Mouse (Mus musculus): Measurements from ENCODE around the gene Msantd2. TPM values are rescaled to one million over a fixed set of nuclear protein-coding genes. Genes with fewer than 3 reads are reported as not detected.

The Msantd2 gene
- polyA plus RNA-seq, 1 experiment from 2014 or later: 30.1 TPM

GRCm38 (mm10) chr9:37546889-37547288, 57.8 kb downstream of the Msantd2 start:
- H3K9me3 ChIP-seq: no peaks in the 10 kb centered on the region
- no peak for ATAC-seq (ENCODE audit: low FRiP score, low read depth)
- no peak overlapping the region for H3K4me3 ChIP-seq
- peaks cover 31% of the 10 kb centered on the region for H3K4me1 ChIP-seq
- no peak overlapping the region for H3K4me2 ChIP-seq (replicated peaks)
- WGBS: 79% methylated on average over 1 of the region's 1 CpGs
- H3K27ac ChIP-seq: no peak overlapping the region
- peaks cover 92% of the 10 kb centered on the region for H3K27me3 ChIP-seq
- H3K9ac ChIP-seq: no peak overlapping the region
- H3K36me3 ChIP-seq: no peaks in the 10 kb centered on the region

- Histone ChIP-seq H3K9ac (no peak overlapping the region), H3K9me3 (no peaks in the 10 kb centered on the region), H3K4me1 (peaks cover 25% of the 10 kb centered on the region), H3K27ac (no peak overlapping the region), H3K27me3 (peaks cover 96% of the 10 kb centered on the region), H3K36me3 (no peaks in the 10 kb centered on the region), H3K4me2 (replicated peaks) (no peak overlapping the region), H3K4me3 (no peak overlapping the region)
- no peak for ATAC-seq (ENCODE audit: low FRiP score, low read depth)
- 56% methylated on average over 1 of the region's 1 CpGs for WGBS
These were observed 61.3 kb downstream of the Msantd2 start for GRCm38 (mm10) chr9:37550435-37550834.

- H3K4me1 ChIP-seq: peaks cover 23% of the 10 kb centered on the region
- ATAC-seq (ENCODE audit: low FRiP score, low read depth): no peak
- WGBS: 3% methylated on average over 23 of the region's 23 CpGs
- H3K36me3 ChIP-seq: no peaks in the 10 kb centered on the region
- H3K4me2 ChIP-seq (replicated peaks): peak overlapping the region; percentile 82
- peak overlapping the region; percentile 47 for H3K4me3 ChIP-seq
- H3K27ac ChIP-seq: no peak overlapping the region
- H3K27me3 ChIP-seq: peaks cover 85% of the 10 kb centered on the region
- H3K9me3 ChIP-seq: no peaks in the 10 kb centered on the region
- peak overlapping the region; percentile 36 for H3K9ac ChIP-seq
These were observed 62.8 kb downstream of the Msantd2 start for GRCm38 (mm10) chr9:37551751-37552531.

GRCm38 (mm10) chr9:37552536-37553293, 63.6 kb downstream of the Msantd2 start, which contains the start of gene Nrgn:
Gene Nrgn, minus strand, starts transcription at chr9:37552904.
- H3K27me3 ChIP-seq: peaks cover 77% of the 10 kb centered on the region
- H3K4me1 ChIP-seq: peaks cover 28% of the 10 kb centered on the region
- peak; percentile 97 for ATAC-seq (ENCODE audit: low FRiP score, low read depth)
- 4% methylated on average over 31 of the region's 31 CpGs for WGBS
- no peak within 1 kb of the TSS for H3K27ac ChIP-seq
- no peaks in the 10 kb centered on the region for H3K9me3 ChIP-seq
- peak within 1 kb of the TSS; percentile 47 for H3K4me3 ChIP-seq
- peak within 1 kb of the TSS; percentile 36 for H3K9ac ChIP-seq
- H3K4me2 ChIP-seq (replicated peaks): peak within 1 kb of the TSS; percentile 82
- H3K36me3 ChIP-seq: no peaks in the 10 kb centered on the region

DNA sequence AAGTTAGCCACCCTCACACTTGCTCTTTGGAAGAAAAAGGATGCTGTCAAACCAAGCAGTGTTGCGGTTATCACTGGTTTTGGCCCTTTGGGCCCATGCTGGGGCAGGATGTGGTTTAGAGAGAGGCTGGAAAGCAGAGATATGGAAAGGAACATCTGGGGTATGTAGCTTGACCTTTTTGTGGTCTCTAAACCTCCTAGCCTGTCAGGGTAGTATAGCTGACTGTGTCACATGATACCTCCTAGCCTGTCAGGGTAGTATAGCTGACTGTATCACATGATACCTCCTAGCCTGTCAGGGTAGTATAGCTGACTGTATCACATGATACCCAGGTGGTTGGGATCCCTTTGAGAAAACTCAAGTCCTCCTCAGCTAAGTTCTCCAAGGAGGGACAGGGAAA, 65.2 kb downstream of the Msantd2 start:
- H3K36me3 ChIP-seq: no peaks in the 10 kb centered on the region
- H3K9ac ChIP-seq: no peak overlapping the region
- ATAC-seq (ENCODE audit: low FRiP score, low read depth): no peak
- H3K9me3 ChIP-seq: no peaks in the 10 kb centered on the region
- no peak overlapping the region for H3K4me3 ChIP-seq
- H3K4me1 ChIP-seq: peaks cover 30% of the 10 kb centered on the region
- H3K4me2 ChIP-seq (replicated peaks): no peak overlapping the region
- no peak overlapping the region for H3K27ac ChIP-seq
- H3K27me3 ChIP-seq: peaks cover 69% of the 10 kb centered on the region
- 88% methylated on average over 1 of the region's 1 CpGs for WGBS

GRCm38 (mm10) chr9:37554838-37555748, 66.0 kb downstream of the Msantd2 start, which contains the start of gene Siae:
Gene Siae, plus strand, starts transcription at chr9:37555698.
- Histone ChIP-seq H3K4me2 (replicated peaks) (0 out of 2 replicates have a peak within 1 kb of the TSS, but pooled peaks have one; percentile 1), H3K27ac (no peak within 1 kb of the TSS)
- 31% methylated on average over 7 of the region's 7 CpGs for WGBS

DNA sequence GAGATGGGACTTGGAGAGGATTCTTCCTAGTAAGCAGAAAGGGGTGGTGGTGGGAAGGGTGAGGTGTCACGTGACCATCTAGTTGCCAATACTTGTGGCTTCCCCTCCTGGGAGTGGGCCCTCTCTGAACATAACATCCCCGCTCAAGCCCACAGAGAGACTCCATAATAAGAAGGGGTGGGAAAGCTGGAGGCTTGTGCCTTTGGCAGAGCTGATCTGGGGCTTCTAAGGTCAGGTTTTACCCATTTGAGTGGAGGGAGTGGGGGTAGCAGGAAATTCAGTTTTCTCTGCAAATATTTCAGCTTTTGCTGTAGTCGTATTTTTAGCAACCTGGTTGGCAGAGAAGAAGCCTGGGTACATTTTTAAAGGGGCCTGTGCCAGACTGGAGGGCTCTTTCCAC, 67.2 kb downstream of the Msantd2 start:
- no peak for ATAC-seq (ENCODE audit: low FRiP score, low read depth)
- Histone ChIP-seq H3K9me3 (no peaks in the 10 kb centered on the region), H3K27ac (no peak overlapping the region), H3K36me3 (no peaks in the 10 kb centered on the region), H3K4me1 (peaks cover 30% of the 10 kb centered on the region), H3K4me3 (no peak overlapping the region), H3K9ac (no peak overlapping the region), H3K27me3 (peaks cover 48% of the 10 kb centered on the region), H3K4me2 (replicated peaks) (no peak overlapping the region)
- 71% methylated on average over 3 of the region's 3 CpGs for WGBS

More at GRCm38 (mm10) chr9:37554838-37555748, 66.0 kb downstream of the Msantd2 start, which contains the start of gene Siae:
- H3K4me1 ChIP-seq: peaks cover 30% of the 10 kb centered on the region
- H3K4me3 ChIP-seq: no peak within 1 kb of the TSS
- H3K27me3 ChIP-seq: peaks cover 60% of the 10 kb centered on the region
- H3K36me3 ChIP-seq: no peaks in the 10 kb centered on the region
- H3K9me3 ChIP-seq: no peaks in the 10 kb centered on the region
- H3K9ac ChIP-seq: 0 out of 2 replicates have a peak within 1 kb of the TSS, but pooled peaks have one; percentile 13
- no peak for ATAC-seq (ENCODE audit: low FRiP score, low read depth)

- no peak overlapping the region for H3K4me2 ChIP-seq (replicated peaks)
- 88% methylated on average over 2 of the region's 2 CpGs for WGBS
These were observed 71.5 kb downstream of the Msantd2 start for GRCm38 (mm10) chr9:37560617-37561016.

DNA sequence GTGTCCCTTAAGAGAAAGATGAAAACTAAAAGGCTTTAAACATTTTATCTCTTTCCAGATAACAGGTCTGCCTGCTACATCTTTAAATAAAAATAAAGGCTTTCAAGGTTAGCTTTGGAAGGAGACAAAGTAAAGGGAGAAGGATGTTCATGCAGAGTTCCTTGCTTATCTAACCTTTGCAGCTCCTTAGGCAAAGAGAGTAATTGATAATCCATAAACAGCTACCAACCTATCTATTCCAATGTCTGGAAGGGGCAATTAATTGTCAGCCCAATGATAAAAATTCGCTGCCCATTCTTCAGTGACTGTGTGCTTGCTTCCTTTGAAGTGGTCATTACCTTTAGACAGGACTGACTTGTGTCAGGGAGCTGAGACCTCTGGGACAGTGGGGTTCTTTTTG, 74.7 kb downstream of the Msantd2 start:
- H3K4me3 ChIP-seq: no peak overlapping the region
- H3K4me1 ChIP-seq: peaks cover 16% of the 10 kb centered on the region
- peaks cover 12% of the 10 kb centered on the region; the same call in 1 of the 2 replicates for H3K27me3 ChIP-seq
- no peak overlapping the region for H3K4me2 ChIP-seq (replicated peaks)
- no peak overlapping the region for H3K27ac ChIP-seq
- 47% methylated on average over 1 of the region's 1 CpGs for WGBS
- H3K9ac ChIP-seq: no peak overlapping the region
- no peak for ATAC-seq (ENCODE audit: low FRiP score, low read depth)
- H3K9me3 ChIP-seq: no peaks in the 10 kb centered on the region
- no peaks in the 10 kb centered on the region for H3K36me3 ChIP-seq

More at GRCm38 (mm10) chr9:37560617-37561016, 71.5 kb downstream of the Msantd2 start:
- H3K36me3 ChIP-seq: no peaks in the 10 kb centered on the region
- no peaks in the 10 kb centered on the region for H3K9me3 ChIP-seq
- no peak overlapping the region for H3K4me3 ChIP-seq
- no peak for ATAC-seq (ENCODE audit: low FRiP score, low read depth)
- no peak overlapping the region for H3K9ac ChIP-seq
- no peak overlapping the region for H3K27ac ChIP-seq
- peaks cover 9% of the 10 kb centered on the region; the same call in 1 of the 2 replicates for H3K27me3 ChIP-seq
- peaks cover 7% of the 10 kb centered on the region for H3K4me1 ChIP-seq

- ATAC-seq (ENCODE audit: low FRiP score, low read depth): no peak
- H3K4me2 ChIP-seq (replicated peaks): no peak overlapping the region
- 78% methylated on average over 2 of the region's 2 CpGs for WGBS
- H3K27ac ChIP-seq: no peak overlapping the region
- peaks cover 16% of the 10 kb centered on the region for H3K4me1 ChIP-seq
- H3K27me3 ChIP-seq: peaks cover 14% of the 10 kb centered on the region; the same call in 1 of the 2 replicates
- no peaks in the 10 kb centered on the region for H3K36me3 ChIP-seq
- H3K9ac ChIP-seq: no peak overlapping the region
- H3K4me3 ChIP-seq: no peak overlapping the region
- H3K9me3 ChIP-seq: no peaks in the 10 kb centered on the region
These were observed 77.9 kb downstream of the Msantd2 start for GRCm38 (mm10) chr9:37567019-37567418.

GRCm38 (mm10) chr9:37567454-37567853, 78.3 kb downstream of the Msantd2 start:
- Histone ChIP-seq H3K27ac (no peak overlapping the region), H3K9ac (no peak overlapping the region), H3K4me1 (peaks cover 16% of the 10 kb centered on the region), H3K36me3 (no peaks in the 10 kb centered on the region), H3K4me2 (replicated peaks) (peak overlapping the region; percentile 46), H3K4me3 (no peak overlapping the region), H3K9me3 (no peaks in the 10 kb centered on the region), H3K27me3 (peaks cover 14% of the 10 kb centered on the region; the same call in 1 of the 2 replicates)
- ATAC-seq (ENCODE audit: low FRiP score, low read depth): no peak
- WGBS: 14% methylated on average over 5 of the region's 5 CpGs
